Mouse (Mus musculus): ENCODE results near the gene Ncor2.

GRCm38 (mm10) chr5:125140832-125141524 is 38.0 kb downstream of the Ncor2 start:
- TF ChIP-seq USF1 (IDR thresholded peaks at IDR 0.05; ENCODE audit: low read depth) (no peak), CTCF (IDR thresholded peaks at IDR 0.05; ENCODE audit: control insufficient read depth, insufficient read depth, insufficient read length) (no peak), CEBPB (IDR thresholded peaks at IDR 0.05; ENCODE audit: low read depth) (no peak), MAX (IDR thresholded peaks at IDR 0.05) (peak; percentile 71), MYOG (IDR thresholded peaks at IDR 0.05; ENCODE audit: control insufficient read depth, extremely low read depth, insufficient read length) (no peak), FOSL1 (IDR thresholded peaks at IDR 0.05; ENCODE audit: insufficient read depth, low read length, poor library complexity, severe bottlenecking) (no peak), MYOD1 (IDR thresholded peaks at IDR 0.05; ENCODE audit: control insufficient read depth, insufficient read length, low read depth) (no peak)
